In genomic region chr8:83260418-83261215, GRCm38 (mm10) we compare ENCODE assay signal across 8 mouse cellular contexts. TPM values are rescaled to one million over a fixed set of nuclear protein-coding genes. Genes with fewer than 3 reads are reported as not detected.
DNase-seq lines count a peak whose midpoint lies in the region; ATAC-seq and TF ChIP-seq lines count a peak whose summit lies in the region.

No protein-coding gene starts in this region.

- H3K27me3 ChIP-seq in intestine, embryonic 14.5 days (replicated peaks; ENCODE audit: control insufficient read depth, insufficient read depth, low read length): no peaks in the 10 kb centered on the region
- no peaks in the 10 kb centered on the region for H3K27me3 ChIP-seq in small intestine, adult 2 months (ENCODE audit: control insufficient read depth, insufficient read depth, low read length)

- intact Hi-C loops in left cerebral cortex, postnatal 25 days (cut with DNase I): loop anchor here (5.0 kb wide), 3 partner anchors 82 to 158 kb away; no protein-coding TSS in a partner anchor

- no peaks in the 10 kb centered on the region for H3K4me1 ChIP-seq in intestine, embryonic 14.5 days (replicated peaks; ENCODE audit: control insufficient read depth, insufficient read depth, low read length)
- no peaks in the 10 kb centered on the region for H3K4me1 ChIP-seq in small intestine, adult 2 months (ENCODE audit: control insufficient read depth, insufficient read depth, insufficient read length, low read length)

- H3K4me3 ChIP-seq in intestine, embryonic 14.5 days (ENCODE audit: low read depth, low read length): no peak overlapping the region
- H3K4me3 ChIP-seq in small intestine, adult 2 months (ENCODE audit: low read depth, low read length): no peak overlapping the region

- no peak overlapping the region for H3K9ac ChIP-seq in intestine, embryonic 14.5 days (ENCODE audit: low read length)

- TF ChIP-seq CTCF in small intestine, adult 2 months (IDR thresholded peaks at IDR 0.05; ENCODE audit: extremely low read depth, insufficient read length, insufficient replicate concordance, low read depth, low read length): peak; percentile 72; the same call in 1 of the 2 replicates

- no peak for TF ChIP-seq POLR2A in small intestine, adult 2 months (IDR thresholded peaks at IDR 0.05; ENCODE audit: low read depth, low read length)

- H3K36me3 ChIP-seq in intestine, embryonic 14.5 days (ENCODE audit: control insufficient read depth, insufficient read depth, low read length): no peaks in the 10 kb centered on the region
- H3K36me3 ChIP-seq in small intestine, adult 2 months (ENCODE audit: control insufficient read depth, insufficient read depth, low read length): no peaks in the 10 kb centered on the region

- no peak overlapping the region for H3K27ac ChIP-seq in intestine, embryonic 14.5 days (ENCODE audit: low read depth)
- H3K27ac ChIP-seq in small intestine, adult 2 months (ENCODE audit: insufficient read depth, low read depth, low read length): no peak overlapping the region

- no peaks in the 10 kb centered on the region for H3K9me3 ChIP-seq in intestine, embryonic 14.5 days (ENCODE audit: control insufficient read depth, low read length)

- peak; percentile 10 for DNase-seq in ovary, postnatal 10 days (ENCODE audit: low spot score)
- DNase-seq in ovary, adult 18-20 months (ENCODE audit: low spot score): no peak
- peak; percentile 61 for DNase-seq in cerebellum, adult 9-10 months
- peak; percentile 80 for DNase-seq in forelimb bud, embryonic 11.5 days (ENCODE audit: low read depth, low spot score)
- peak; percentile 67 for DNase-seq in intestine, embryonic 14.5 days (ENCODE audit: low spot score)
- DNase-seq in left cerebral cortex, postnatal 25 days (ENCODE audit: low spot score in 2 of 2): peak; percentile 56 to 57

- ATAC-seq in intestine, embryonic 14.5 days (replicated peaks; ENCODE audit: low FRiP score, low TSS enrichment, low read depth): 0 out of 2 replicates have a peak, but pooled peaks have one; percentile 70
- ATAC-seq in megakaryocyte-erythroid progenitor cell, adult 5-6 weeks (replicated peaks; ENCODE audit: low FRiP score, low TSS enrichment, poor library complexity, severe bottlenecking): peak; percentile 90

- no peak overlapping the region for H3K4me2 ChIP-seq in intestine, embryonic 14.5 days (ENCODE audit: low read length)

- WGBS in intestine, embryonic 14.5 days: 71% methylated on average over 16 of the region's 16 CpGs
- WGBS in small intestine, adult 2 months: 74% methylated on average over 16 of the region's 16 CpGs

RNA-seq across cellular contexts. Expression of gene Ucp1, which starts 29.5 kb away (rescaled TPM):
- polyA plus RNA-seq in intestine, embryonic 14.5 days (2014; fragmentation: Nextera tagmentation; extraction: Ambion mirVana): 0.11 TPM in 2 replicates
- not detected for total RNA-seq in left cerebral cortex, postnatal 25 days (2021)
- total RNA-seq in megakaryocyte-erythroid progenitor cell, adult 5-6 weeks (2014; fragmentation: Nextera tagmentation): not detected in 2 replicates
- total RNA-seq in megakaryocyte-erythroid progenitor cell, adult 5-6 weeks (2017): not detected in 2 replicates
- polyA plus RNA-seq in small intestine, adult 2 months (2012; rRNA removed): 0.09 TPM in 1 of 2 replicates, not detected in the other
